Mouse (Mus musculus): ENCODE data around the gene Eps8.

GRCm38 (mm10) chr6:137654776-137655175, at the start of gene Eps8:
- TF ChIP-seq CTCF (conservative IDR thresholded peaks at IDR 0.05; ENCODE audit: insufficient read depth, insufficient read length, low read depth, low read length): no peak
- no peak for TF ChIP-seq POLR2A (IDR thresholded peaks at IDR 0.05; ENCODE audit: low read depth, low read length)
